Mouse (Mus musculus) kidney, adult 18-20 months (tissue): ENCODE results near the gene A530016L24Rik.

Experiments used
- DNase-seq: peaks from one replicate; pipeline ENCODE4 v3.0.0; 2021

Gene A530016L24Rik

DNA sequence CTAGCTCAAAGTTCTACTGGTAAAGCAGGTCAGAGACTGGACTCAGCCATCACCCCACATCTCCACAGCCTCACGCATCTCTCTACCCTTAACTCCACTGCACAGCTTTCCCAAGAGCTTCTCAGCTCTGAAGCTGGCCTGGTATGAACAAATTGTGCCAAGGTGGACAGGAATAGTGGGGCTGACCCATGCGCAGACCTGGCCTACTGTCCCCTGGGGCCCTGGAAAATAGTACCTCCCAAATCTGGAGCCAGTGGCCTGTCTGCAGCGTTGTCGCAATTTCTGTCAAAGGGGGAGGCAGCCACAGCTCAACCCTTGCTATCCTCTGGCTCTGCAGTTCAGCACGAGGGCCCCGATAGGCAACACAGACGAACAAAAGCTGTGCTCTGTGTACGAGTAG, at the start of gene A530016L24Rik:
A530016L24Rik (plus strand) TSS at position 315 of the 400 bp plus-strand sequence.
- DNase-seq: no peak

GRCm38 (mm10) chr12:112439993-112440392, 49.3 kb upstream of the A530016L24Rik start:
- no peak for DNase-seq

DNA sequence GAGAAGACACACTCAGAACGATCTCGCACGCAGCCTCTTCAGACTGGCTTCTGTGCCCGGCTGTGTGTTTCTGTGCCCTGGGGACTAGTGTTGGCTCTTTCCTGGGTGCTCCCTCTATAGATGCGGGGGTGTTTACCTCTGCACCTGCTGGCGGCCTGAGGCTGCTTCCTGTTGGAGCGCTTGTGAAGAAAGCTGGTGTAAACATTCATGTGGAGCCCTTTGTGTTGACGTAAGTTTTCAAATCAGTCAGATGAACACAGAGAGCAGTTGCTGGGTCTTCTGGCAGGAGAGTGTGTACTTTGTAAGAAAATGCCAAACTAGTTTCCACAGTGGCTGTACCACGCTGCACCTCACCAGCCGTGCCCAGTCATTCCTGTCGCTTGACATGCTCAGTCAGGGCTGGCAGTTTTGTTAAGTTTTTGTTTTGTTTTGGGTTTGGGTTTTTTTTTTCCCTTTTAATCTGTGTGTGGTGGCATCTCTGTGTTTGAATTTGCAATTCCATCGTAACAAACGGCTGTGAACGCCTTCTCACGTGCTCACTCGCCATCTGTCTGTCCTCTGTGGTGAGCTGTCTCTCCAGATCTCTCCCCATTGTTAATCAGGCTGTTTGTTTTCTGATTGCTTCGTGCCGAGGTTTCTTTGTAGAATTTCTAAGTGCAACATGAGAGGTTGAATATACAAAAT, 40.0 kb upstream of the A530016L24Rik start:
- DNase-seq: no peak

DNA sequence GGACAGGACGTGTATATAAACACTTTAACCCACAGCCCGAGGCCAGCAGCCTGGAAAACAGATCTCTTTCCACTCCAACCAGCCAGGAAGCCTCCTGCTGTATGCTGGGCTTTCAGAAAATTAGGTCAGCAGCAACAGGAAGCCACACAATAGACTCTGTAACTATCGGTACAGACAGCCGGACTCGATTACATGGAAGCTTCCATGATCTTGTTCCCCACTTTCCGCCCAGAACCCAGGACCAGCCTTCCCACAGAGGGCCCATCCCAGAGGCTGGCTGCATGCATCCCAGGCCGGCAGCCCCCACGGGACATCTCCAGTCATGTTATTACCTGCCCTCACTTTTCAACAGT, 39.4 kb upstream of the A530016L24Rik start:
- DNase-seq: no peak

DNA sequence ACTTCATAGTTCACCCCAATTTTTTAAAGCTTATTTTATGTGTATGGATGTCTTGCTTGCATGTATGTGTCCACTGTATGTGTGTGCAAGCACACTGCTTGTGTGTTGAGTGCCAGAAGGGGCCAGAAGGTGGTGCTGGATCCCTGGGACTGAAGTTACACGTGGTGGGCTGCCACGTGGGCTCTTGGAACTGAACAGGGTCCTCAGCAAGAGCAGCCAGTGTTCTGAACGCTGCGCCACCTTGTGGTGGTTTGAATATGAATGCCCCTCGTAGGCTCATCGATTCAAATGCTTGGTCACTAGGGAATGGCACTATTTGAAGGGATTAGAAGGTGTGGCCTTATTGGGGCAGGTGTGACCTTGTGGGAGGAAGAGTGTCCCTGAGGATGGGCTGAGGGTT, 38.4 kb upstream of the A530016L24Rik start:
- DNase-seq: peak; percentile 39

- no peak for DNase-seq
Measured at GRCm38 (mm10) chr12:112451381-112451780, 37.9 kb upstream of the A530016L24Rik start.

GRCm38 (mm10) chr12:112451826-112452225, 37.4 kb upstream of the A530016L24Rik start:
- DNase-seq: no peak

DNA sequence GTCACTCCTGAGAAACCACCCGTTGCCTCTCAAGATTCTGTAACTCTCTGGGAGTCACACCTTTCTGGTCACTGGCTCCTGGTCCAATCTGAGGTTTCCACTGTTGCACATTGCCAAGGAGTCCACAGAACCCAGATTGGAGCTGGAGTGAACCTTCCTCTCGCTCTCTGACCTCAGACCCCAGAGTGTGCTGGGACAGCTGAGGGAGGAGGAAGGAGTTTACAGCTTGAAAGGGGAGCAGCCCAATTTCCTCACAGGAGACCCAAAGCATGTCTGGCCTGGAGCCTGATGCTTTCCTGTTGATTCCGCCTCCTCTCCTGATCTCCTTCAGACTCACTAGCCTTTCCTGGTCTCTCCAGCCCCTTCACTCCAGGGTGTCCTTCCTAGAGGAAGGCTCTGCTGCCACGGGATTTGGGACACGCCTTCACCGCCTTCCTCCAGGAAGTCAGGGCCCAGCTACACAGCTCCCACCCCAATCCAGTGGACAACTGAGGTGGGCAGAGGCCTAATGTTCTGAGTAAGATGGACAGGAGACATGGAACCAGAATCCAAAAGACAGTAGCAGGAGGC, 33.0 kb upstream of the A530016L24Rik start:
- DNase-seq: no peak

GRCm38 (mm10) chr12:112457839-112458238, 31.4 kb upstream of the A530016L24Rik start:
- DNase-seq: peak; percentile 38

DNA sequence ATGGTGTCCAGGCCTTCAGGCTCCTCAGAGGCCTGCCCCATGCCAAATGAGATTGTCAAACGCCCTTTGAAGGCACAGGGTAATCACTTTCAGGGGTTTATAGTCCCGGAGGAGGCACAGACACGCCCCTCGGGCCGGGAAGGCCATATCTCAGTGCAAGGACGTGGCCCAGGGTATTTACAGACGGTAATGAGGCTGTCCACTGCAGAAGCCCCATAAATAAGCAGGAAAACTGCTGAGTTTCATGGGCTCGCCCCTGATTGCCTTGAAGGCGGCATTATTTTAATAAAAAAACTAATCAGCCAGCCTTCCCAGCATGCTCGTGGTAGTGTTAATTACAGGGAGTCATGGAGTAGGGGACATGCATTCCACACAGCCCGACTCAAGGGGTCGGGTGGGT, 26.8 kb upstream of the A530016L24Rik start:
- DNase-seq: no peak

DNA sequence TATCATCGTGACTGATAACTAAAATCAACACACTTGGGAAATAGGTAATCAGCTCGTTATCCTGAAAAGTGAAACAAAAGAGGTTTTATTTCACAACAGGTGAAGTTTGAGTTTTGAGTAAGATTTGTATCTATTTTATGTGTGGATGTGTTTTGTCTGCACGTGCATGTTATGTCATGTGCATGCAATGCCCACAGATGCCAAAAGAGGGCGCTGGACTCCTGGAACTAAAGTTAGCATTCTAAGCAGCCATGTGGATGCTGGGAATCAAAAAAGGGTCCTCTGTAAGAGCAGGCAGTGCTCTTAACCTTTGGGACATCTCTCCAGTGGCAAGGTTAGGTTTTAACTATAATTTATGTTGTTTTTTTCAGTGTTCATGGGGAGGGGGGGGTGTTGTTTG, 26.0 kb upstream of the A530016L24Rik start:
- DNase-seq: no peak

DNA sequence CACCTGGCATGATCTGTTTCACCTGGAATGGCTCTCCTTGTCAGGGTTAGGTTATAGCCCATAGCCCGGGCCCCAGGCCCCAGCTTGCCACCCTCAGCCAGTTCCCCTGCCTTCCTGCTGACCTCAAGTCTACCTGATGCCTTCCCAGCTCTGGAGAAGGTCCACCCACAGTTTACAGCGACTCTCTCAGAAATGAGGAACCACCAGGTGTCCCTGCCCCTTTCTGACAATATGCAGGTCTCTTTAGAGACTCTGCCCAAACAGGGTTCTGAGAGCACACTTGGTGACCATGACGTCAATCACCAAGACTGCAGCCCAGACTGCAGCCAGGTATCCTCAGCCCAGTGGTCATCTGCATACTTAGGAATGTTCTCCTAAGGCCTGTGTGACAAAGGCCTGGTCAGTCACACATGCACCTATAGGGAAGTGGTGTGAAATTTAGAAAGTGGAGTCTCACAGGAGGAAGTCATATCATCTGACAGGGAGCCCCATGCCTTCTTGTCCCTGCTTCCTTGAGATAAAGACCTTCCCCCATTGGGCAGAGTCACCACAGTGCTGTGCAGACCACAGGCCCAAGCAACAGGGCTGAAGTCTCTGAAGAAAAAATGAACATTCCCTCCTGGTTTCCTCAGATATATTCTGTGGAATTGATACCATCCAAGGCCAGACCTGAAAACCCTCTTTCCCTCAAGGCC, 25.4 kb upstream of the A530016L24Rik start:
- DNase-seq: no peak

DNA sequence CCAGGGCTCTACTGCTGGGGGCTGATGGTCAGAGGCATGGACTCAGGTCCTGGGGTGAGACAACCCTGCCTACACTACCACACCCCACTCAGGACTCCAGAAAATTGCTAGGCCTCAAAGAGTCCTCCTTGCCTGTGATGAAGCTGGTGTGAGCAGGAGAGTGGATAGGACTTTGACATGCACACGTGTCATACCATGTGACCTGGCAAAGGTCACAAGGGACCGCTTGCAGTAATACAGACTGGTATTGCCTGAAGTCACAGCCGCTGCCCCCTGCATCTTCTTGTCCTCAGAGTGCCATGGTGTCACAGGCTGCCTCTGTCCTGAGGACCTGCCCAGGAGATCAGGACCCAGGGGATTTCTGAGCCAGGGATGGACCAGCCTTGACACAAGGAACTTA, 24.7 kb upstream of the A530016L24Rik start:
- peak; percentile 9 for DNase-seq

- DNase-seq: no peak
Measured at GRCm38 (mm10) chr12:112465928-112466327, 23.3 kb upstream of the A530016L24Rik start.

DNA sequence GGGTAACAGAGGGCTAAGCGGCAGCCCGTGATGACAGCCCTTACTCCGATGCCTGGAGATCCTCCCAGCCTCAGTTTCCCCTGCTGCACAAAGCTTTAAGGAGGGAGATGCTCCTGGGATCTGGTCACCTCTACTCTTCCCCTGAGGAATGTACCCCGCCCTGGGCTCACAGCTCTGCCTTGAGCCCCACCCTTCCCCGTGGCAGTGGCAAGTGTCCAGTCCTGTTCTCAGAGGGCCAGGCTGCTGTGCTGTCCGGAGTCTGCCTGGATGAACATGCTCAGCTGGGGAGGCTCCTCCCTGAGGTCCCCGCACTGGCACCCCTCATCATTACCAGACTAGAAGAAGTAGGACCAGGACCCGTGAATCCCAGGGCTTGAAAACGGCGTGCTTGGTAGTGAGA, 21.9 kb upstream of the A530016L24Rik start:
- no peak for DNase-seq

GRCm38 (mm10) chr12:112469393-112469792, 19.9 kb upstream of the A530016L24Rik start:
- DNase-seq: no peak

GRCm38 (mm10) chr12:112470216-112470615, 19.0 kb upstream of the A530016L24Rik start:
- peak; percentile 35 for DNase-seq

DNA sequence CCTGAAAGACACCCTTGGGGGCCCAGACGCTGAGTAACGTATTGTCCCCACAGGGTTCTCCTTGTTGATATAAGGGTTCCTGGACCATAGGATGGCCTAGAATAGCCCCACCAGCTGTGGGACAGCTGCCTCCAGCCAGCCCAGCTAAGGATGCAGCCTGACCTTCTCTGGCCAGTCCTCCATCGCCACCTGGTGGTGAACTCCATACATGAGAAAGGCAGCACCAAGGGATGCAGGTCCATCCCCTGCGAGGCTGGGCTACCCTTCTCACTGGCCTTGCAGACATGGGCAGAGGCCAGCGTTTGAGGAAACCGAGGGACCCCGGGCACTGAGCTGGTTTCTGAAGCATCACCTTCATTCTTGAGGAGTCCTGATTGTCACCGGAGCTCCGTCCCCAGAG, 15.5 kb upstream of the A530016L24Rik start:
- peak; percentile 88 for DNase-seq

- no peak for DNase-seq
Measured at GRCm38 (mm10) chr12:112489535-112489934, 287 bp downstream of the A530016L24Rik start.

GRCm38 (mm10) chr12:112490444-112490939, 1.2 kb downstream of the A530016L24Rik start:
- peak; percentile 47 for DNase-seq

DNA sequence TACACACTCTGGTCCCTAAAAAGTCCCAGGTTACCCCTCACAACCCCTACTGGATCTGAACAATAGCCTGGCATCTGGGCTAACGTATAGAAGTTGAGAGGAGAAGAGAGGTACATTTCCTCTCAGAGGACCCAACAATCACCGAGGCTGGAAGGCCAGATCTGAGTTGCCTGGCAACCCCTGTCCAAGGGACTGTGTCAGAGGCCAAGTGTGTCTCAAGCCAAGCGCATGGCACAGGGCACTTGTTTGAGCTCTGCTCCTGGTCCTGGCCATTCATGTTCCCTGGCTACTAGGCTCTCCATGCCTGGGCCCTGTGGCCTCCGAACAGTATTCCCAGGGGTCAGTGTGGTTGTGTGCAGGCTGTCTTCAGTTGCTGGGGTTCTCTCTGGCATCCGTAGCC, 6.9 kb downstream of the A530016L24Rik start:
- no peak for DNase-seq

DNA sequence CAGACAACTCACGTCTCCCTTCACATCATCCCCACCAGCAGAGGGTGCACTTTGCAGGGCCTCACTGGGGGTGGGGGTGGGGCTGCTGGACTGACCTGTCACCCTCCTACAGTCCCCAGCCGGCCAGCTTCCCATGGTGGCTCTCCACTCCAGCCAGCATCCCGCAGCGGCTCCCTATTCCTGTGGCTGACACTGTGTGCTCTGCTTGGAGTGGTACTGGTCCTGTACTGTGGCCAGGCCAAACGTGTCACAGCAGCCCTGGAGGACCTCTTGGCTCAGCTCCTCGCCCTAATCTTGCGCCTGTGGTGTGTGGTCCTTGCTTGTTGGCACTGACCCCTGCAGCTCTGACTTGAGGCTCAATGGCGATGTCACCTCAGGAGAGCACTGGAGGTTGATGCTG, 8.5 kb downstream of the A530016L24Rik start:
- no peak for DNase-seq

GRCm38 (mm10) chr12:112498683-112499082, 9.4 kb downstream of the A530016L24Rik start:
- peak; percentile 45 for DNase-seq
